25 mouse cellular contexts compared by ENCODE assay signal in the genomic region with DNA sequence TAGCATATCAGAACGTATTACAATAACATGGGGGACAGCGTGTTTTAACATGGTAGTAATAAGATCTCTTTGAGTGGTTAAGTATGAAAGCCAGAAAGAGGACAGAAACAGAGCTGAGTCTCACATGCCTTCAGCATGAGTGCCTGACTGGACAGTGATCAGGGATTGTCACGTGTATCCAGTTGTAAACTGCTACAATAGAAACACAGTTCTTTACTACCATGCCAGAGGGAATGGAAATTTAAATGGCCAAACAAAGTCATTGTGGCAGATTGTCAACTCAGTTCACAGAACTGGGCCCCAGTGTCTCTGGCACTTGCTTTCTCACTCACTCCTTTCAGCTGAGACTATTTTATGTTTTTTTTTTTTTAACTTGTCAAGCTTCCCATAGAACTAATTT.
A peak's percentile ranks its signal among the peaks of the same experiment; 100 is the strongest.
DNase-seq lines count a peak whose midpoint lies in the region; ATAC-seq and TF ChIP-seq lines count a peak whose summit lies in the region.
"Had no signal": no experiment of that assay in that cellular context is flagged by ENCODE, and none has a peak within 500 bp of the region (broad histone marks: within the 10 kb centered on the region; RNA-seq: fewer than 3 reads in every experiment).

No protein-coding gene starts in this region.

- H3K4me1 ChIP-seq in heart, adult 2 months (ENCODE audit: control insufficient read depth, insufficient read depth, low read length): no peaks in the 10 kb centered on the region
- H3K4me1 ChIP-seq in forebrain, postnatal 0 days (ENCODE audit: insufficient read depth): no peaks in the 10 kb centered on the region
- H3K4me1 ChIP-seq: embryonic facial prominence, embryonic 10.5 days; embryonic facial prominence, embryonic 15.5 days; forebrain, embryonic 12.5 days; liver, embryonic 12.5 days; neural tube, embryonic 13.5 days had no signal

- no peaks in the 10 kb centered on the region for H3K36me3 ChIP-seq in heart, adult 2 months (ENCODE audit: control insufficient read depth, insufficient read depth, low read length)
- no peaks in the 10 kb centered on the region for H3K36me3 ChIP-seq in forebrain, postnatal 0 days (ENCODE audit: insufficient read depth)
- H3K36me3 ChIP-seq: embryonic facial prominence, embryonic 10.5 days; embryonic facial prominence, embryonic 15.5 days; forebrain, embryonic 12.5 days; liver, embryonic 12.5 days; neural tube, embryonic 13.5 days had no signal

- 68% methylated on average over 3 of the region's 3 CpGs for WGBS in heart, adult 2 months
- WGBS in forebrain, postnatal 0 days: 82% methylated on average over 3 of the region's 3 CpGs

- no peaks in the 10 kb centered on the region for H3K9me3 ChIP-seq in forebrain, postnatal 0 days (ENCODE audit: low read length)
- H3K9me3 ChIP-seq: embryonic facial prominence, embryonic 10.5 days; embryonic facial prominence, embryonic 15.5 days; forebrain, embryonic 12.5 days; liver, embryonic 12.5 days; neural tube, embryonic 13.5 days had no signal

- intact Hi-C loops in heart, postnatal 25 days (cut with DNase I): no loop called here
- intact Hi-C loops in heart, adult 2 months (cut with DNase I): loop anchor here (10.0 kb wide), 1 partner anchor 185 kb away; no protein-coding TSS in a partner anchor

- H3K9ac ChIP-seq in heart, adult 2 months (ENCODE audit: low read depth, low read length): no peak overlapping the region
- no peak overlapping the region for H3K9ac ChIP-seq in forebrain, postnatal 0 days
- H3K9ac ChIP-seq: embryonic facial prominence, embryonic 15.5 days; forebrain, embryonic 12.5 days; hindbrain, embryonic 14.5 days; liver, embryonic 12.5 days; liver, postnatal 0 days; neural tube, embryonic 13.5 days had no signal

- ATAC-seq in forebrain, postnatal 0 days: no peak
- ATAC-seq: activated CD4-positive, CD25-positive, alpha-beta regulatory T cell, adult 4 months; intestine, postnatal 0 days; liver, embryonic 12.5 days; liver, postnatal 0 days had no signal

- TF ChIP-seq CTCF in heart, adult 2 months (IDR thresholded peaks at IDR 0.05): no peak
- no peak for TF ChIP-seq CTCF in forebrain, postnatal 0 days (IDR thresholded peaks at IDR 0.05; ENCODE audit: low read depth)

- DNase-seq in heart, postnatal 25 days (ENCODE audit: low spot score): peak; percentile 4
- no peak for DNase-seq in heart, adult 2 months
- peak; percentile 64 for DNase-seq in lung, postnatal 10 days
- no peak for DNase-seq in lung, postnatal 4 days
- DNase-seq in gastrocnemius, adult 8-10 months (ENCODE audit: low spot score in 2 of 2): peak; percentile 30 to 44
- DNase-seq in lung, postnatal 36 days: peak; percentile 24
- no peak for DNase-seq in forebrain, postnatal 0 days
- DNase-seq in adrenal gland, postnatal 36 days: no peak
- DNase-seq: adrenal gland, adult 8-10 months; B cell, adult 2 months; cerebellum, adult 8-10 months; cerebellum, postnatal 25 days; kidney, postnatal 4 days; left cerebral cortex, postnatal 4 days; liver, postnatal 0 days had no signal

- H3K79me2 ChIP-seq in heart, adult 2 months (replicated peaks; ENCODE audit: control insufficient read depth, insufficient read depth, low read length): no peaks in the 10 kb centered on the region

- no peak for TF ChIP-seq POLR2A in heart, adult 2 months (IDR thresholded peaks at IDR 0.05; ENCODE audit: insufficient read depth, low read depth, low read length)

- no peak overlapping the region for H3K4me2 ChIP-seq in forebrain, postnatal 0 days (ENCODE audit: low read depth)
- H3K4me2 ChIP-seq: embryonic facial prominence, embryonic 15.5 days; forebrain, embryonic 12.5 days; hindbrain, embryonic 14.5 days; liver, embryonic 12.5 days; midbrain, embryonic 11.5 days; neural tube, embryonic 13.5 days had no signal

- H3K27me3 ChIP-seq in heart, adult 2 months (ENCODE audit: control insufficient read depth, insufficient read depth, low read length): no peaks in the 10 kb centered on the region
- no peaks in the 10 kb centered on the region for H3K27me3 ChIP-seq in forebrain, postnatal 0 days (ENCODE audit: insufficient read depth, low read length)
- H3K27me3 ChIP-seq: embryonic facial prominence, embryonic 15.5 days; forebrain, embryonic 12.5 days; liver, embryonic 12.5 days; neural tube, embryonic 13.5 days had no signal

- H3K27ac ChIP-seq in heart, adult 2 months: no peak overlapping the region
- H3K27ac ChIP-seq in forebrain, postnatal 0 days (ENCODE audit: low read depth, low read length): no peak overlapping the region
- H3K27ac ChIP-seq: embryonic facial prominence, embryonic 10.5 days; embryonic facial prominence, embryonic 15.5 days; forebrain, embryonic 12.5 days; hindbrain, embryonic 14.5 days; kidney, postnatal 0 days; liver, embryonic 12.5 days; neural tube, embryonic 13.5 days had no signal

- no peak for TF ChIP-seq EP300 in heart, adult 2 months (IDR thresholded peaks at IDR 0.05; ENCODE audit: insufficient read depth, low read depth, low read length)

- H3K4me3 ChIP-seq in heart, adult 2 months: no peak overlapping the region
- H3K4me3 ChIP-seq in forebrain, postnatal 0 days (ENCODE audit: low read depth, low read length): no peak overlapping the region
- H3K4me3 ChIP-seq: embryonic facial prominence, embryonic 10.5 days; embryonic facial prominence, embryonic 15.5 days; forebrain, embryonic 12.5 days; liver, embryonic 12.5 days; neural tube, embryonic 13.5 days had no signal

Comparison
In these comparisons a context has a peak if more than half of its experiments do, and no peak if none do; other contexts are left out.
1. DNase-seq: peak in heart, postnatal 25 days (single experiment), lung, postnatal 10 days (single experiment), gastrocnemius, adult 8-10 months (2 of 2) and lung, postnatal 36 days (single experiment); none in heart, adult 2 months (0 of 2), lung, postnatal 4 days (0 of 2), forebrain, postnatal 0 days (single experiment) and adrenal gland, postnatal 36 days (0 of 2).